Mouse (Mus musculus) neural tube, embryonic 13.5 days (tissue): ENCODE results near the gene Nfx1. TPM values are rescaled to one million over a fixed set of nuclear protein-coding genes. Genes with fewer than 3 reads are reported as not detected.

Source experiments
- ATAC-seq: fragments of 200-750 bp; cut with Nextera tagmentation; 2 replicates; pipeline ENCODE4 v1.8.0; 2017; ENCODE audit warnings: low read depth, mild to moderate bottlenecking, moderate TSS enrichment, moderate library complexity
- H3K27ac ChIP-seq: fragments of 300-500 bp; sonication (generic); replicated peaks from 2 replicates; pipeline ENCODE4 v1.5.1; 2015; ENCODE audit warnings: moderate library complexity, mild to moderate bottlenecking, inconsistent platforms
- H3K27me3 ChIP-seq: fragments of 300-500 bp; sonication (generic); 2 replicates; pipeline ENCODE4 v1.6.1; 2015; ENCODE audit warnings: mild to moderate bottlenecking, inconsistent platforms
- H3K36me3 ChIP-seq: fragments of 300-500 bp; sonication (generic); 2 replicates; pipeline ENCODE4 v1.6.1; 2015; ENCODE audit warnings: mild to moderate bottlenecking, inconsistent platforms
- H3K4me1 ChIP-seq: fragments of 300-500 bp; sonication (generic); replicated peaks from 2 replicates; pipeline ENCODE4 v1.6.1; 2015; ENCODE audit warnings: inconsistent platforms
- H3K4me2 ChIP-seq: fragments of 300-500 bp; sonication (generic); 2 replicates; pipeline ENCODE4 v1.6.1; 2015; ENCODE audit warnings: inconsistent platforms, mild to moderate bottlenecking, moderate library complexity
- H3K4me3 ChIP-seq: fragments of 300-500 bp; sonication (generic); 2 replicates; pipeline ENCODE4 v1.5.1; 2015; ENCODE audit warnings: mild to moderate bottlenecking, inconsistent platforms
- H3K9ac ChIP-seq: fragments of 300-500 bp; sonication (generic); 2 replicates; pipeline ENCODE4 v1.6.1; 2015; ENCODE audit warnings: moderate library complexity, mild to moderate bottlenecking, inconsistent platforms
- H3K9me3 ChIP-seq: fragments of 300-500 bp; sonication (generic); 2 replicates; pipeline ENCODE4 v1.6.1; 2016; ENCODE audit warnings: inconsistent platforms
- WGBS: fragments of 180-500 bp; shearing (Covaris S2); methylation state at CpG from one replicate; pipeline ENCODE4 v1.1.7; 2015; 5-methylcytosine and 5-hydroxymethylcytosine counted together
- microRNA-seq: library from miRNA; unstranded; fragments of <30 nt; microRNA quantifications from one replicate; pipeline ENCODE4, GENCODE M21; 2016
- polyA plus RNA-seq: library from polyadenylated mRNA; unstranded; fragments of >200 nt; fragmentation: Nextera tagmentation; extraction: Ambion mirVana; gene quantifications from 2 replicates; pipeline ENCODE4 v1.2.1, GENCODE M21; 2015

Gene Nfx1
- polyA plus RNA-seq, 1 experiment from 2014 or later, result 93.2 TPM

GRCm38 (mm10) chr4:41073008-41073817, 102.5 kb downstream of the Nfx1 start:
- 80% methylated on average over 12 of the region's 12 CpGs for WGBS
- H3K4me2 ChIP-seq, result no peak overlapping the region
- no peaks in the 10 kb centered on the region for H3K36me3 ChIP-seq
- no peaks in the 10 kb centered on the region for H3K4me1 ChIP-seq
- H3K27ac ChIP-seq, result no peak overlapping the region
- H3K27me3 ChIP-seq, result no peaks in the 10 kb centered on the region
- H3K9ac ChIP-seq, result no peak overlapping the region
- H3K9me3 ChIP-seq, result no peaks in the 10 kb centered on the region
- no peak for ATAC-seq
- H3K4me3 ChIP-seq, result no peak overlapping the region

- H3K9me3 ChIP-seq, result no peaks in the 10 kb centered on the region
- no peak overlapping the region for H3K27ac ChIP-seq
- H3K4me1 ChIP-seq, result no peaks in the 10 kb centered on the region
- no peak overlapping the region for H3K4me3 ChIP-seq
- no peaks in the 10 kb centered on the region for H3K36me3 ChIP-seq
- no peaks in the 10 kb centered on the region for H3K27me3 ChIP-seq
- H3K9ac ChIP-seq, result no peak overlapping the region
- 75% methylated on average over 6 of the region's 6 CpGs for WGBS
- ATAC-seq, result no peak
- no peak overlapping the region for H3K4me2 ChIP-seq
These were observed 103.8 kb downstream of the Nfx1 start for GRCm38 (mm10) chr4:41074461-41074860.

Small RNAs within 50 kb of the gene (microRNA-seq; reads per million reads assigned to microRNA genes)
- gene Mir3094, result 0.44 reads per million

Other genes starting within 250 kb of the Nfx1 start
- gene Dnaja1, start 248.8 kb upstream of the Nfx1 start, polyA plus RNA-seq, result 784 and 823 TPM in 2 replicates
- 129 and 131 TPM in 2 replicates for gene Smu1, start 213.0 kb upstream of the Nfx1 start, polyA plus RNA-seq
- gene B4galt1, start 116.9 kb upstream of the Nfx1 start, polyA plus RNA-seq, result 10.2 and 12.1 TPM in 2 replicates
- not detected in 2 replicates for gene Spink4, start 50.9 kb upstream of the Nfx1 start, polyA plus RNA-seq
- gene Bag1, start 22.6 kb upstream of the Nfx1 start, polyA plus RNA-seq, result 233 and 247 TPM in 2 replicates
- 184 and 197 TPM in 2 replicates for gene Chmp5, start 22.5 kb upstream of the Nfx1 start, polyA plus RNA-seq
- not detected in 2 replicates for gene Aqp7, start 77.2 kb downstream of the Nfx1 start, polyA plus RNA-seq
- 0.20 and 0.59 TPM in 2 replicates for gene Aqp3, start 127.3 kb downstream of the Nfx1 start, polyA plus RNA-seq
- 30.0 and 32.6 TPM in 2 replicates for gene Nol6, start 153.5 kb downstream of the Nfx1 start, polyA plus RNA-seq
- gene Ube2r2, start 164.8 kb downstream of the Nfx1 start, polyA plus RNA-seq, result 70.0 and 79.9 TPM in 2 replicates